Mouse (Mus musculus) urinary bladder, adult 2 months (tissue): ENCODE results near the gene Sync. TPM values are rescaled to one million over a fixed set of nuclear protein-coding genes. Genes with fewer than 3 reads are reported as not detected.

Experiments
- polyA plus RNA-seq: library from polyadenylated mRNA; depleted of rRNA; stranded (reverse); fragments of >200 nt; gene quantifications from 2 replicates; pipeline ENCODE4 v1.2.3, GENCODE M21; 2012; rRNA removed

The Sync gene
- polyA plus RNA-seq, 1 experiment: 3.1 TPM

Other genes with a start within 250 kb of the Sync start
- 25.9 and 28.9 TPM in 2 replicates for gene Rnf19b, start 229.3 kb upstream of the Sync start, polyA plus RNA-seq
- gene Tmem54, start 182.1 kb upstream of the Sync start, polyA plus RNA-seq: 25.3 and 27.2 TPM in 2 replicates
- gene Hpca, start 165.6 kb upstream of the Sync start, polyA plus RNA-seq: 0.46 and 0.55 TPM in 2 replicates
- gene Fndc5, start 150.6 kb upstream of the Sync start, polyA plus RNA-seq: 5.9 and 7.1 TPM in 2 replicates
- gene S100pbp, start 97.9 kb upstream of the Sync start, polyA plus RNA-seq: 19.8 and 21.7 TPM in 2 replicates
- 36.8 and 38.3 TPM in 2 replicates for gene Yars, start 97.9 kb upstream of the Sync start, polyA plus RNA-seq
- gene C77080, start 26.2 kb upstream of the Sync start, polyA plus RNA-seq: 29.7 and 32.1 TPM in 2 replicates
- 65.1 and 72.2 TPM in 2 replicates for gene Rbbp4, start 47.8 kb downstream of the Sync start, polyA plus RNA-seq
- 45.4 and 52.6 TPM in 2 replicates for gene Zbtb8os, start 48.1 kb downstream of the Sync start, polyA plus RNA-seq
- 18.7 and 21.0 TPM in 2 replicates for gene Zbtb8a, start 90.5 kb downstream of the Sync start, polyA plus RNA-seq
- gene Zbtb8b, start 153.2 kb downstream of the Sync start, polyA plus RNA-seq: 1.8 and 3.0 TPM in 2 replicates
- 15.0 and 27.5 TPM in 2 replicates for gene Bsdc1, start 174.0 kb downstream of the Sync start, polyA plus RNA-seq
- gene Tssk3, start 203.4 kb downstream of the Sync start, polyA plus RNA-seq: 0.15 TPM in 1 of 2 replicates, not detected in the other
- gene Fam229a, start 203.6 kb downstream of the Sync start, polyA plus RNA-seq: 0.73 and 0.94 TPM in 2 replicates
- 151 and 161 TPM in 2 replicates for gene Marcksl1, start 226.0 kb downstream of the Sync start, polyA plus RNA-seq